Mouse (Mus musculus): Measurements from ENCODE around the gene Cacnb2.

The Cacnb2 gene

DNA sequence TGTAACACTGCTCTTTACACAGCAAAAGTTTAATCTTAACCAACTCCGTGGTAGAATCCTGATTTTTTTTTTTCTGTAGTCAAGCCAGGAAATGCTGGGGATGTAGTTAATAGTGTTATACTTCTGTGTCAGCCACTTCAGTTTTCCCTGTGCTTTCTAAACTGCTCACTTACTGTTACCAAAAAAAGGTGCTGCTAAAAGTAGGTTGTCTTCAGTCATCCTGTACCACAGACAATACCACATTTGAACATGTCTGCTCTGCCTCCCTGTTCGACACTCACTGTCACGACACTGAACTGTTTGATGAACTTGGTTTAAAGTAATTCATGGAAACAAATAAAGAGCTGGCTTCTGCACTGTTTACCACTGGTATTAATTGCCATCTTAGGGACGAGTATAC is 385.6 kb downstream of the Cacnb2 start:
- DNase-seq (ENCODE audit: low spot score in 2 of 2): no peak

DNA sequence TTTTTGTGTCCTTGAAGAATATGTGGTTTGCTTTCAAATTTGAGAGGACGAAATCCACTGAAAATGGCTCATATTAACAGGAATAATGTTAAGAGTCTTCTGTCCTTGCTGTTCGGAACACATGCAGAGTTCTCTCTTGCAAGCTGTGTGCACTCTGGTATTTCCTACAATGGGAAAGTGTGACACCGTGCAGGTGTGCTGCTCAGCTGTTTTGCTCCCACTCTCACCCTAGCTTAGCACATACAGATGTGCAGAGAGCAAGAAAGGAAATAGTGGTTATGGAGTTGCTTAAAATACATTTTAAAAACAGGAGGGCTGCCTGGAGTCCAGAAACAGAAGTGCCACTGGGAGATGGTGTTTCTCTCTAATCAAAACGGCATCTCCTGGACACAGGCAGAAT is 386.5 kb downstream of the Cacnb2 start:
- DNase-seq (ENCODE audit: low spot score in 2 of 2): no peak

DNA sequence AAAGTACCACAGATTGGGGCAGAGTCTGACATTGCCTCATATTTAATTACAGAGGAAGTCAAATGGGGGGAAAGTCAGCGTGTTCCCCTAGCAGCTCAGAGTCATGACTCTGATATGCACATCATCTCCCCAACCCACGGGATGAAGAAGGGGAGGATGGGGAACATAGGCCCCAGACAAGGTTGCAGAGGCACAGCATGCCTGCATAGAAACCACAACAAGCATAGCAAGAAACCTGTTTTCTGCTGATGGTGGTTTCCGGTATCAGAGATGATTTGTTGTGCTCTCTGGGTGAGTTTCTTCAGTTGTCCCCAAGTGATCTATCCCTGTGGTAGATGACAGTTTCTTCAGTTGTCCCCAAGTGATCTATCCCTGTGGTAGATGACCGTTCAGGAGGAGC is 389.6 kb downstream of the Cacnb2 start:
- no peak for DNase-seq (ENCODE audit: low spot score in 2 of 2)

DNA sequence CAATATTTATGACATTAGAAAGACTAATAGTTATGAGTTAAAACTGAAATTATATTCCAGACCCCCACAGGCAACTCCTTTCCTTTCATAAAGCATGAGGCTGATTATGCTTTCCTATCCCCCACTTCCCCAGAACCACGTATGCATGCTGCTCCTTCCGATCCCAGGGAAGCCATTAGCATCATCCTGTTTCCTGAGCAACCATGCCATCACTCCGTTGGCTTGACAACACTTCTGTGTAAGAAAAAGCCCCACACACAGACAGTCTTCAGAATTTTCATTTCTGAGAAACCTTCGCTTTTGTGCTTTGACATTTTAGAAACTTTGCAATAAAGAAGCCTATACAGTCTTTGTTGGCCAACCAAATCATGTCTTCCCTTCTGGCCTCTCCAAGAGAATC is 393.1 kb downstream of the Cacnb2 start:
- no peak for DNase-seq (ENCODE audit: low spot score in 2 of 2)

DNA sequence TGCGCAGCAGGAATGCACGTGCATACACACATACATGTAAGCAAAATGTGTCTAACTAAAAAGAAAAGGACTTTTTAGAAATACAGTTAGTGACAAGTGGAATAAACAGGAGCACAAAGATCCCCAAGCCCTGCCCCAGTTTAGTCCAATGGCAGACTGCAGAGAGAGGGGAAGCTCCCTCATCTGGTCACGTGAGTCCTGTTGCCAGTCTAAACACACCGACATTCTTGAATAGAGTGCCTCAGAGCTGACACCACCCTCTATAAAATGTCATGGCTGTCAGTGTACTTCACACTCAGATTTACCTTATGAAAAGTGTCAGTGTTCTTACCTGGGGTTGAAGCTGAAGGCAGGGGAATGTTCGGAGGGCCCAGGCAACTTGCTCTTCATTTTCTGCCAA is 394.9 kb downstream of the Cacnb2 start:
- DNase-seq (ENCODE audit: low spot score in 2 of 2): no peak

DNA sequence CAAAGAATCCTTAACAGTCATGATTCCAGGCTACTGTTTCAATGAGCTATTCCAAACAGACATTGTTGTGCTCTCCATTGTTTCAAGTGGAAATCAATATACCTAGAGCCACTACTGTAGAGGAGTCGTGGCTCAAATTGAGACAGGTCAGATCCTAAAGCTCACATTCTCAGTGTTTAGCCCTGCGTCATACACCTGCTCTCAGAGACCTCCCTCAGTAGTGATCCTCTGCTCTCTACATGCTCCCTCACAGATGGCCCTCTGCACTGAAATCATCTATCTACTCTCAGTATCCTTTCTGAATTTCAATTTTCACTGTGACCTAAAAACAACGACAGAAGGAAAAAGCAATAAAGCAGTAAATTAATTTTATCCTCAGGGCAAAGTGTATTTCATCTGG is 404.6 kb downstream of the Cacnb2 start:
- no peak for DNase-seq (ENCODE audit: low spot score in 2 of 2)

DNA sequence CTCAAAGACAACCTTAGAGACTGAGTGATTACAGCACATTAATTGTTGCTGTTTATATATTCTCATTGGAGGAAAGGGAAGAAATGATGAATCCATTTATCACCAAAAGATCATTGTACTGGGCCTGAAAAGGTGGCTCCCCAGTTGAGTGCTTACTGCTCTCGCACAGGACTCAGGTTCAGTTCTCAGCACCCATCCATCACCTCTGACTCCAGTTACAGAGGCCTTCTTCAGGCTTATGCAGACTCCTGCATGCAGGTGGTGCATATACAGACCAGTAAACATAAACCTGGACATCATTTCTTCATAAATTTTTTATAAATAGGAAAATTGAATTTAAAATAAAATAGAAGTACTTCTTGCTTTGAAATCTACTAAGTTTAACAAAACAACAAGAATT is 405.2 kb downstream of the Cacnb2 start:
- no peak for DNase-seq (ENCODE audit: low spot score in 2 of 2)

DNA sequence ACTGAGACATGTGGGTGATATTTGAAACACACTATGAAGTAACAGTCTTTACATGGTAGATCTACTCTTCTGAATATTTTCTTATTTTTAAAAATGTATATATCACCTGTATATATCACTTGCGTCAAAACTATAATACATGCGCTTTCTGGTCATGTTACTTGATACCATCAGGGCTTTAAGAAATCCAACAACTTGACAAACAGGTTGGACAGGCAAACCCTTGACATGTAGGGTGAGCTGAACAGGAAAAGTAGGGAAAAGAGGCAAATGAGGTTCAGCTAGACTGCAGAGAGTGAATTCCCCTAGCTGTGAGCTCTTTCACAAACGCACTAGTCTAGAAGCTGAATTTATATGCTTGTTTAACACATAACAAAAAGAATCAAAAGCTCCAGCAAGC is 423.9 kb downstream of the Cacnb2 start:
- no peak for DNase-seq (ENCODE audit: low spot score in 2 of 2)

DNA sequence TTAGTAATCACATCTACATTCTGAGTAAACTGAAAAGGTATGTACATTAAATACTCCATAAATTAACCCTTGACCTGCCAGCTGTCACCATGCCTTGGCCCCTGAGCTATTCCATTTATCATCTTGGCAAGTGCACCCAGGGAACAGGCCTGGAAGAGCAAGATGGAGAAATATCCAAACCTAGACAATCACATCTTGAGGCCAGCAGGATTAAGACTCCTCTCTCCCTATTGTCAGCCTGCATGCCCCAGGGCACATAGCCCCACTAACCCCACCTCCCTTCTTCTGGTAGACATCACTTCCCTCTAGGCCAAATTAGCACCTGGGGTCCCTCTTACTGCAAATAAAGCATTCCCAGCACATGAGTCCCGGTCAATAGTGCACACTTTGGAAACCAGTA is 424.9 kb downstream of the Cacnb2 start:
- no peak for DNase-seq (ENCODE audit: low spot score in 2 of 2)
